Mouse (Mus musculus): ENCODE measurements around the gene Hoxa6. TPM values are rescaled to one million over a fixed set of nuclear protein-coding genes. Genes with fewer than 3 reads are reported as not detected.

Hoxa6 gene
- polyA plus RNA-seq, 1 experiment from 2014 or later = 34.7 TPM

GRCm38 (mm10) chr6:52185222-52185621, 23.3 kb downstream of the Hoxa6 start:
- ATAC-seq (ENCODE audit: low FRiP score, low read depth) = no peak
- Histone ChIP-seq H3K4me2 (replicated peaks) (peak overlapping the region; percentile 99), H3K9ac (peak overlapping the region; percentile 39), H3K36me3 (peaks cover 27% of the 10 kb centered on the region), H3K27me3 (replicated peaks) (no peaks in the 10 kb centered on the region), H3K4me1 (peaks cover 99% of the 10 kb centered on the region), H3K27ac (peak overlapping the region; percentile 77), H3K4me3 (peak overlapping the region; percentile 13), H3K9me3 (no peaks in the 10 kb centered on the region)
- under 1% methylated on average over 19 of the region's 19 CpGs for WGBS

DNA sequence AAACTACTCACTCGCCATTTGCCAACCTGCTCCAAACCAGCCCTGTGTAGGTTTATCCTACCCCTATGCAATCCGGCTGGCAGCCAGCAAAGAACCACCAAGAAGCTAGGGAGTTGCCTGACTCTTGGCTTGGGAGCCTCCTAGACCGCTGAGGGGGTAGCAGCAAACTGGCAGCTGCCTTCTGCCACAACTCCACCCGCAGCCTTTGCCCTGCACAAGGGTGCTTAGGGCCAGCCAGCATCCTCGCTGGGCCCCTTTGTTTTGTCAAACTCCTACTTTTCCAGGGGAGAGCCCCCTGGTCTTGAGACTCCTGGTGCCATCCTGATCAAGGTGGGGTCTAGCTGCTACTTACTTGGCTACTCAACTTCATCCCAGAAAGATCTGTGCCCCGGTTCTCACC, 23.9 kb downstream of the Hoxa6 start:
- no peaks in the 10 kb centered on the region for H3K9me3 ChIP-seq
- WGBS = 4% methylated on average over 6 of the region's 6 CpGs
- H3K27ac ChIP-seq = peak overlapping the region; percentile 77
- peak overlapping the region; percentile 33 for H3K9ac ChIP-seq
- peak overlapping the region; percentile 99 for H3K4me2 ChIP-seq (replicated peaks)
- peaks cover 23% of the 10 kb centered on the region for H3K36me3 ChIP-seq
- H3K4me3 ChIP-seq = peak overlapping the region; percentile 9; the same call in 1 of the 2 replicates
- H3K4me1 ChIP-seq = peaks cover 99% of the 10 kb centered on the region
- H3K27me3 ChIP-seq (replicated peaks) = no peaks in the 10 kb centered on the region
- no peak for ATAC-seq (ENCODE audit: low FRiP score, low read depth)

- H3K27me3 ChIP-seq (replicated peaks) = no peaks in the 10 kb centered on the region
- H3K4me3 ChIP-seq = no peak overlapping the region
- ATAC-seq (ENCODE audit: low FRiP score, low read depth) = no peak
- peaks cover 14% of the 10 kb centered on the region for H3K36me3 ChIP-seq
- H3K9me3 ChIP-seq = no peaks in the 10 kb centered on the region
- peak overlapping the region; percentile 33 for H3K9ac ChIP-seq
- WGBS = 10% methylated on average over 10 of the region's 10 CpGs
- peak overlapping the region; percentile 99 for H3K4me2 ChIP-seq (replicated peaks)
- H3K4me1 ChIP-seq = peaks cover 99% of the 10 kb centered on the region
- peak overlapping the region; percentile 77 for H3K27ac ChIP-seq
Measured at GRCm38 (mm10) chr6:52183311-52184080, 25.0 kb downstream of the Hoxa6 start.

- peaks cover 98% of the 10 kb centered on the region for H3K4me1 ChIP-seq
- no peak overlapping the region for H3K4me3 ChIP-seq
- H3K27me3 ChIP-seq (replicated peaks) = no peaks in the 10 kb centered on the region
- H3K9ac ChIP-seq = peak overlapping the region; percentile 33; the same call in 1 of the 2 replicates
- whole genome bisulfite sequencing = 21% methylated on average over 1 of the region's 1 CpGs
- H3K9me3 ChIP-seq = no peaks in the 10 kb centered on the region
- H3K36me3 ChIP-seq = peaks cover 14% of the 10 kb centered on the region
- ATAC-seq (ENCODE audit: low FRiP score, low read depth) = no peak
- peak overlapping the region; percentile 99 for H3K4me2 ChIP-seq (replicated peaks)
- peak overlapping the region; percentile 77; the same call in 1 of the 2 replicates for H3K27ac ChIP-seq
Measured at GRCm38 (mm10) chr6:52182793-52183192, 25.7 kb downstream of the Hoxa6 start.

GRCm38 (mm10) chr6:52182030-52182429, 26.5 kb downstream of the Hoxa6 start:
- Histone ChIP-seq H3K4me3 (no peak overlapping the region), H3K27ac (no peak overlapping the region), H3K9me3 (no peaks in the 10 kb centered on the region), H3K27me3 (replicated peaks) (no peaks in the 10 kb centered on the region), H3K4me1 (peaks cover 98% of the 10 kb centered on the region), H3K9ac (0 out of 2 replicates have a peak overlapping the region, but pooled peaks have one; percentile 4), H3K4me2 (replicated peaks) (peak overlapping the region; percentile 99), H3K36me3 (peaks cover 14% of the 10 kb centered on the region)
- ATAC-seq (ENCODE audit: low FRiP score, low read depth) = no peak
- 16% methylated on average over 2 of the region's 2 CpGs for WGBS

DNA sequence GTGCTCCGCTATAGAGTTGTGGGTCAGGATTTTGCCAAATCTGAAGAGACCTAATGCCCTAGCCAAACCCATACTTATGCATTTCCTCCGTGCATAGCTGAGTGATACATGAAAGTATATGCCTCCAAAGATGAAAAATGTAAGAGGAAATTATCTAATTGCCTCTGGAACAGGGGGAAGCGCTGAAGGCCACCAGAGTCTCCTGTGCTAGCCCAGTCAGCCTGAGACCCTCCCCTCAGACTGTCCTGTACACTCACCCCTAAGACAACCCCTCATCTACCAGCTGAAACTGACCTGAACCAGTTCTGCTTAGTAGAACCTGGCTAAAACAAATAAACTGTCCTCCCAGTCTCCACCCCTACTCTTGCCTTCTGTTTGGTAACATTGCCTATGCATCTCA, 27.8 kb downstream of the Hoxa6 start:
- WGBS = 9% methylated on average over 3 of the region's 3 CpGs
- H3K9ac ChIP-seq = peak overlapping the region; percentile 93
- peaks cover 93% of the 10 kb centered on the region for H3K4me1 ChIP-seq
- no peak for ATAC-seq (ENCODE audit: low FRiP score, low read depth)
- H3K36me3 ChIP-seq = peaks cover 14% of the 10 kb centered on the region
- peak overlapping the region; percentile 100 for H3K27ac ChIP-seq
- H3K27me3 ChIP-seq (replicated peaks) = no peaks in the 10 kb centered on the region
- no peaks in the 10 kb centered on the region for H3K9me3 ChIP-seq
- peak overlapping the region; percentile 78 for H3K4me3 ChIP-seq
- peak overlapping the region; percentile 99 for H3K4me2 ChIP-seq (replicated peaks)

- no peaks in the 10 kb centered on the region for H3K9me3 ChIP-seq
- peaks cover 14% of the 10 kb centered on the region for H3K36me3 ChIP-seq
- no peaks in the 10 kb centered on the region for H3K27me3 ChIP-seq (replicated peaks)
- peak overlapping the region; percentile 100 for H3K27ac ChIP-seq
- ATAC-seq (ENCODE audit: low FRiP score, low read depth) = no peak
- H3K4me1 ChIP-seq = peaks cover 92% of the 10 kb centered on the region
- peak overlapping the region; percentile 78 for H3K4me3 ChIP-seq
- peak overlapping the region; percentile 99 for H3K4me2 ChIP-seq (replicated peaks)
- peak overlapping the region; percentile 93 for H3K9ac ChIP-seq
- 3% methylated on average over 11 of the region's 11 CpGs for WGBS
Measured at GRCm38 (mm10) chr6:52180213-52180710, 28.3 kb downstream of the Hoxa6 start.

DNA sequence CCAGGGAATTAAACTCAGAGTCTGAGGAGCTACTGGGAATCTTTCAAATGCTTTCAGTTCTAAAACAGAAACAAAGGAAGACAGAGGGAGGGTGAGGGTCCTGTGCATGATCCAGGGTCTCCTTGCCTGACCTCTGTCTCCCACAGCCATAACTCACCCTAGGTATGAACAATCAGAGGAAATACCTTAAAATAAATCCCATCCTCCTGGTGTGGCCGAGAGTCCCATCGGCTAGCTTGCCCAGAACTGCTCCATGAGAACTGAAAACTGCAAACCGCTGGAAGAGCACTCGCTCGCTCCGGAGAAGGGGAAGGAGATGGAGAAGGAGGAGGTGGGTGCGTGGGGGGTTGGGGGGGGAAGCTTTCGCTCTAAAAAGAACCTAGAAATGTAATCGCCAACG, 28.8 kb downstream of the Hoxa6 start:
- Histone ChIP-seq H3K9me3 (no peaks in the 10 kb centered on the region), H3K27ac (peak overlapping the region; percentile 100), H3K36me3 (peaks cover 14% of the 10 kb centered on the region), H3K27me3 (replicated peaks) (no peaks in the 10 kb centered on the region), H3K4me3 (peak overlapping the region; percentile 78), H3K9ac (peak overlapping the region; percentile 93), H3K4me2 (replicated peaks) (peak overlapping the region; percentile 99), H3K4me1 (peaks cover 91% of the 10 kb centered on the region)
- WGBS = 2% methylated on average over 10 of the region's 10 CpGs
- no peak for ATAC-seq (ENCODE audit: low FRiP score, low read depth)

DNA sequence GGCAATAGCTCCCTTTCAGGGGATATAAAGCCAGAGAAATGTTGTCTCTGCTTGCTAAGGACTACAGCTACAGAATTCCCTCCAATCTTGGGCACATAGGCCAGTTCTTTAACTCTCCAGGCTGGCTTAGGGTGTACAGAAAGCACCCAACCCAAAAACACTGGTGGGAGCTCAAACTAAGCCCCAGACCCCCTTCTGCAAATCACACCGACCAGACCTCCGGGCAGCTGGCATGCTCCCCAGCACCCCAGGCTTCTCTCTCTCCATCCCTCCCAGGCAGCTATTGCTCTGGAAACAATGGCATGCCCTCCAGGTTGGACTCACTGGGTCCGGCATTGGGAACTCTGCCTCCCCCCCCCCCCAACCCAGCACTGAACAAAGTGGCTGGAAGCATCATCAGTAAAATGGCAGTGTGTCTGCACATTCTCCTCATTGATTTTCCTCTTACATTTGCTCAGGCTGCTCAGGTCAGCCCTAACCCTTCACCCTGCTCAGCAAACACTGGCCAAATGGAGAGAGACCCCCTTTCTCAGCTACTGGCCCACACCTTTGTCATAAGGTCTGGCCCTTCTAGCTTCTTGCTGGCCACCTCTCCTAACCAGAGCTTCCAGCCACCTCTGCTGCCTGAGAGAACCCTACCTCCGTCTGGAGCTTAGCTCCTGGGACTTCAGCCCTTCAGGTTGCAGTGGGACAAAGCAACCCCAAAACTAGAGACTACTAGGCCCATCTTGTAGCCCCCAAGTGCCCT, 29.4 kb downstream of the Hoxa6 start:
- H3K27me3 ChIP-seq (replicated peaks) = no peaks in the 10 kb centered on the region
- peaks cover 14% of the 10 kb centered on the region for H3K36me3 ChIP-seq
- peak overlapping the region; percentile 99 for H3K4me2 ChIP-seq (replicated peaks)
- H3K9me3 ChIP-seq = no peaks in the 10 kb centered on the region
- under 1% methylated on average over 4 of the region's 4 CpGs for WGBS
- peak overlapping the region; percentile 100 for H3K27ac ChIP-seq
- peaks cover 88% of the 10 kb centered on the region for H3K4me1 ChIP-seq
- peak overlapping the region; percentile 93 for H3K9ac ChIP-seq
- H3K4me3 ChIP-seq = peak overlapping the region; percentile 78
- ATAC-seq (ENCODE audit: low FRiP score, low read depth) = no peak

DNA sequence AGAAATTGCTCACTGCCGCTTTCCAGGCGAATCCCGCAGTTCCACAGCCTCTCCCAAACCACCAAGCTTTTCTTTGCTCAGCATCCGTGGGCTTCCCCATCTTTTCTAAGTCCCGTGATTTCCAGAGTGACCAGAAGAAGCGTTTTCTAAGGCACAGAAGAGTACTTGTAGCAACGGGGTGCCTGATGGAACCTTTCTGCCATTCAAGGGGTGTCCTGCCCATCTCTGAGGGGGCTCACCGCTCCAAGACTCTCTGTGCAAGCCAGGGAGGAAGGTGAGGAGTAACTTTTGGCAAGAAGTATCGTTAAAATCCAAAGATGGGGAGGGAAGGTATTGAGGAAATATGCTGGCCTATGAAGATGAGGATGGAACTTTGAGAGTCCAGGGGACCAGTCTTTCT, 30.7 kb downstream of the Hoxa6 start:
- Histone ChIP-seq H3K27ac (peak overlapping the region; percentile 100), H3K4me2 (replicated peaks) (peak overlapping the region; percentile 99), H3K4me3 (peak overlapping the region; percentile 78), H3K27me3 (replicated peaks) (no peaks in the 10 kb centered on the region), H3K4me1 (peaks cover 85% of the 10 kb centered on the region), H3K36me3 (peaks cover 14% of the 10 kb centered on the region), H3K9me3 (no peaks in the 10 kb centered on the region), H3K9ac (peak overlapping the region; percentile 93)
- WGBS = 3% methylated on average over 9 of the region's 9 CpGs
- ATAC-seq (ENCODE audit: low FRiP score, low read depth) = no peak

GRCm38 (mm10) chr6:52177061-52177735, 31.3 kb downstream of the Hoxa6 start, which contains the start of gene 5730596B20Rik:
Gene 5730596B20Rik, plus strand, starts transcription at chr6:52177498.
- H3K9me3 ChIP-seq = no peaks in the 10 kb centered on the region
- peaks cover 83% of the 10 kb centered on the region for H3K4me1 ChIP-seq
- peak; percentile 38 for ATAC-seq (ENCODE audit: low FRiP score, low read depth)
- peaks cover 15% of the 10 kb centered on the region for H3K36me3 ChIP-seq
- peak within 1 kb of the TSS; percentile 99 for H3K4me2 ChIP-seq (replicated peaks)
- no peaks in the 10 kb centered on the region for H3K27me3 ChIP-seq (replicated peaks)
- H3K4me3 ChIP-seq = peak within 1 kb of the TSS; percentile 78
- WGBS = under 1% methylated on average over 36 of the region's 36 CpGs
- peak within 1 kb of the TSS; percentile 93 for H3K9ac ChIP-seq
- H3K27ac ChIP-seq = peak within 1 kb of the TSS; percentile 100
